Mouse (Mus musculus): ENCODE data around the gene Phpt1. TPM values are rescaled to one million over a fixed set of nuclear protein-coding genes. Genes with fewer than 3 reads are reported as not detected.

The Phpt1 gene
- total and polyA plus RNA-seq, 2 experiments from 2014 or later, result 33.7 to 171 TPM

GRCm38 (mm10) chr2:25551186-25551585 lies 23.8 kb downstream of the Phpt1 start:
- Histone ChIP-seq H3K9ac (no peak overlapping the region), H3K9me3 (ENCODE audit: low read length) (no peaks in the 10 kb centered on the region), H3K4me3 (ENCODE audit: low read depth, low read length) (no peak overlapping the region), H3K27me3 (ENCODE audit: insufficient read depth, low read length) (no peaks in the 10 kb centered on the region), H3K36me3 (ENCODE audit: insufficient read depth) (no peaks in the 10 kb centered on the region), H3K4me2 (ENCODE audit: low read depth) (no peak overlapping the region), H3K4me1 (ENCODE audit: insufficient read depth) (peaks cover 7% of the 10 kb centered on the region), H3K27ac (ENCODE audit: low read depth, low read length) (no peak overlapping the region)
- ATAC-seq, result no peak
- WGBS, result 36% methylated on average over 5 of the region's 5 CpGs
- TF ChIP-seq CTCF (IDR thresholded peaks at IDR 0.05; ENCODE audit: low read depth), result peak; percentile 71
- DNase-seq, result no peak

GRCm38 (mm10) chr2:25549021-25549991 lies 25.7 kb downstream of the Phpt1 start:
- peaks cover 10% of the 10 kb centered on the region for H3K4me1 ChIP-seq (ENCODE audit: insufficient read depth)
- 86% methylated on average over 9 of the region's 9 CpGs for WGBS
- no peaks in the 10 kb centered on the region for H3K9me3 ChIP-seq (ENCODE audit: low read length)
- H3K9ac ChIP-seq, result no peak overlapping the region
- TF ChIP-seq CTCF (IDR thresholded peaks at IDR 0.05; ENCODE audit: low read depth), result no peak
- H3K36me3 ChIP-seq (ENCODE audit: insufficient read depth), result no peaks in the 10 kb centered on the region
- H3K27ac ChIP-seq (ENCODE audit: low read depth, low read length), result no peak overlapping the region
- H3K27me3 ChIP-seq (ENCODE audit: insufficient read depth, low read length), result no peaks in the 10 kb centered on the region
- no peak overlapping the region for H3K4me2 ChIP-seq (ENCODE audit: low read depth)
- DNase-seq, result no peak
- H3K4me3 ChIP-seq (ENCODE audit: low read depth, low read length), result no peak overlapping the region
- no peak for ATAC-seq

GRCm38 (mm10) chr2:25546811-25547491 lies 28.1 kb downstream of the Phpt1 start, which contains the start of gene Traf2:
TSS of gene Traf2 (minus strand) at chr2:25546940.
- Histone ChIP-seq H3K27ac (ENCODE audit: low read depth, low read length) (peak within 1 kb of the TSS; percentile 35; the same call in 1 of the 2 replicates), H3K9me3 (ENCODE audit: low read length) (no peaks in the 10 kb centered on the region), H3K4me2 (ENCODE audit: low read depth) (peak within 1 kb of the TSS; percentile 70), H3K4me3 (ENCODE audit: low read depth, low read length) (peak within 1 kb of the TSS; percentile 76), H3K27me3 (ENCODE audit: insufficient read depth, low read length) (no peaks in the 10 kb centered on the region), H3K9ac (peak within 1 kb of the TSS; percentile 53), H3K4me1 (ENCODE audit: insufficient read depth) (peaks cover 10% of the 10 kb centered on the region), H3K36me3 (ENCODE audit: insufficient read depth) (no peaks in the 10 kb centered on the region)
- 3% methylated on average over 48 of the region's 48 CpGs for WGBS
- no peak for TF ChIP-seq CTCF (IDR thresholded peaks at IDR 0.05; ENCODE audit: low read depth)
- DNase-seq (peak; percentile 99), ATAC-seq (peak; percentile 100)

- Histone ChIP-seq H3K27ac (ENCODE audit: low read depth, low read length) (peak overlapping the region; percentile 35; the same call in 1 of the 2 replicates), H3K4me1 (ENCODE audit: insufficient read depth) (peaks cover 10% of the 10 kb centered on the region), H3K4me2 (ENCODE audit: low read depth) (peak overlapping the region; percentile 70), H3K4me3 (ENCODE audit: low read depth, low read length) (peak overlapping the region; percentile 76), H3K9ac (peak overlapping the region; percentile 53), H3K9me3 (ENCODE audit: low read length) (no peaks in the 10 kb centered on the region), H3K36me3 (ENCODE audit: insufficient read depth) (no peaks in the 10 kb centered on the region), H3K27me3 (ENCODE audit: insufficient read depth, low read length) (no peaks in the 10 kb centered on the region)
- DNase-seq (no peak), ATAC-seq (peak; percentile 47)
- 7% methylated on average over 43 of the region's 43 CpGs for WGBS
- TF ChIP-seq CTCF (IDR thresholded peaks at IDR 0.05; ENCODE audit: low read depth), result no peak
These were observed 28.8 kb downstream of the Phpt1 start for GRCm38 (mm10) chr2:25545996-25546810.

- Histone ChIP-seq H3K9ac (no peak overlapping the region), H3K36me3 (ENCODE audit: insufficient read depth) (0 out of 2 replicates have a peak, but pooled peaks cover 4% of the 10 kb centered on the region), H3K4me2 (ENCODE audit: low read depth) (no peak overlapping the region), H3K27ac (ENCODE audit: low read depth, low read length) (no peak overlapping the region), H3K4me1 (ENCODE audit: insufficient read depth) (peaks cover 5% of the 10 kb centered on the region), H3K4me3 (ENCODE audit: low read depth, low read length) (no peak overlapping the region), H3K27me3 (ENCODE audit: insufficient read depth, low read length) (no peaks in the 10 kb centered on the region), H3K9me3 (ENCODE audit: low read length) (no peaks in the 10 kb centered on the region)
- no peak for TF ChIP-seq CTCF (IDR thresholded peaks at IDR 0.05; ENCODE audit: low read depth)
- DNase-seq (no peak), ATAC-seq (no peak)
- WGBS, result 92% methylated on average over 10 of the region's 10 CpGs
These were observed 33.2 kb downstream of the Phpt1 start for GRCm38 (mm10) chr2:25541644-25542367.

- H3K9ac ChIP-seq, result no peak overlapping the region
- H3K36me3 ChIP-seq (ENCODE audit: insufficient read depth), result peaks cover 7% of the 10 kb centered on the region; the same call in 1 of the 2 replicates
- no peak overlapping the region for H3K4me2 ChIP-seq (ENCODE audit: low read depth)
- H3K27me3 ChIP-seq (ENCODE audit: insufficient read depth, low read length), result no peaks in the 10 kb centered on the region
- no peaks in the 10 kb centered on the region for H3K9me3 ChIP-seq (ENCODE audit: low read length)
- no peak for DNase-seq
- no peak overlapping the region for H3K27ac ChIP-seq (ENCODE audit: low read depth, low read length)
- no peak for TF ChIP-seq CTCF (IDR thresholded peaks at IDR 0.05; ENCODE audit: low read depth)
- H3K4me3 ChIP-seq (ENCODE audit: low read depth, low read length), result no peak overlapping the region
- 96% methylated on average over 4 of the region's 4 CpGs for WGBS
- no peaks in the 10 kb centered on the region for H3K4me1 ChIP-seq (ENCODE audit: insufficient read depth)
- no peak for ATAC-seq
These were observed 34.5 kb downstream of the Phpt1 start for GRCm38 (mm10) chr2:25540541-25540948.
